Mouse (Mus musculus) induced T-regulatory cell, adult 2 months (primary cell): ENCODE results near the gene Nipal3.

Source experiments
- DNase-seq: peaks from one replicate; pipeline ENCODE4 v3.0.0-alpha.2; 2012; ENCODE audit warnings: low read depth

Nipal3 gene

DNA sequence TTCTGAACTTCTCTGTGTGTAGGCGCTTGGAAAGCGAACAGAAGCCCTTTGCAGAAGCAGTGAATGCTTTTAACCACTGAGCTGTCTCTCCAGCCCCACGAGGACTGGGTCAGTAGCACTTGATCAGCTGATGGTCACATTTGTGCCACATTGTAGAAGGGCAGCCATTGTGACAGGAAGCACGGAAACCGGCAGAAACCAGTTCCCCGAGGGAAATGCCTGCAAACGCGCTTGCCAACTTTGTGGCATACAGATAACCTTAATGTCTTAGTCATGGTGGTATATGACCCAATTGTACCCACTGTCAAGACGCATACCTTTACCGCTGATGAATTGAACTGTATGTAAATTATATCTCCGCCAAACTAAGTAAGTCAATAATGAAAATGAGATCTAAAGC is 11.0 kb upstream of the Nipal3 start:
- DNase-seq = no peak

DNA sequence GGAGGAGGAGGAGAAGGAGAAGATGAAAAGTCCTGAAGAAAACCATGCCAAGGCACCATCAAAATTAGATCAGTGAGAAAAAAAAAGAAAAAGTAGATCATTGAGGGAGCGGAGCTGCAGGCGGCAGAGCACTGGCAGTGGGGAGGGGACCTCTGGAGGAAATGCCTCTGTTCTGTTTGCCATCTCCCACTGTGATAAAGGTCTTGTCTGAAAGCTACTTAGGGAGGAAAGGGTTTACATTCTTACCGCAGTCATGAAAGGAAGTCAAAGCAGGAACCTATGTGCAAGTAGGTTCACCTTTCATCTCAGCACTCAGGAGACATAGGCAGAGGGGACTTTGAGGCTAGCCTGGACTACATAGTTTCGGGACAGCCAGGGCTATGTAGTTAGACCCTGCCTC is 6.7 kb upstream of the Nipal3 start:
- peak; percentile 22 for DNase-seq

DNA sequence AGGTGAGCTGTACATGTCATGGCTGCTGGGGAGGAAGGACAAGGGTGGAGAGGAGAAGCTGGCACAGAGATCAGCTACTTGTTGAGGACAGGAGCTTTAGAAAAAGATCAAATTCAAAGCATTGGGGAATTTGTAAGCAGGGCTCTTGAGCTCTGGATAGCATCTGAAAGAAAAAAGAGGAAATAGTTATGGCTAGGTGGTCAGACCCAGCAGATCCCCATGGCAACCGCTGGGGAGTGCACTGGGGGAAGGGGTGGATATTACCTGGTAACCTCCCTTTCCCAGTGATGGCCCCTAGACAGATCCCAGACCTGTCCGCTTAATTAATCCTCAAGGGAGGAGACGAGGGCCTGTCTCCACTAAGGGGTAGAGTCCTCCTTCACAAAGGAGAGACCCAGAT is 5.0 kb upstream of the Nipal3 start:
- DNase-seq = no peak

DNA sequence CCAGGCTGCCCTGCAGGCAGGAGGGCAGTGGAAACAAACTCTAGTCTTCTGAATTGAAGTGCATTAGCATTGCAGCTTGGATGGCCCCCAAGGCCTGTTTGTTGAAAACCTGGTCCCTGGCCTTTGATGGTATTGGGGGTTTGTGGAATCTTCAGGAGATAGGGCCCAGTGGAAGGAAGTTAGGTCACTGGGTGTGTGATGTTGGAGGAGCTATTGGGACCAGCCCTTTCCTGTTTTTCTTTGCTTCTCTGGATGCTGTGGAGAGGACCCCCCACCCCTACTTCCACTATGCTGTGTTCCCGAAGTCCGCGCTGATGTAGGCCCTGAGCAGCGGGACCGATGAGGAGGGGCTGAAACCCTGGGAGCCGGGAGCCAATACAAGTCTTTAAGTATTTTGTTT is 3.3 kb upstream of the Nipal3 start:
- no peak for DNase-seq

DNA sequence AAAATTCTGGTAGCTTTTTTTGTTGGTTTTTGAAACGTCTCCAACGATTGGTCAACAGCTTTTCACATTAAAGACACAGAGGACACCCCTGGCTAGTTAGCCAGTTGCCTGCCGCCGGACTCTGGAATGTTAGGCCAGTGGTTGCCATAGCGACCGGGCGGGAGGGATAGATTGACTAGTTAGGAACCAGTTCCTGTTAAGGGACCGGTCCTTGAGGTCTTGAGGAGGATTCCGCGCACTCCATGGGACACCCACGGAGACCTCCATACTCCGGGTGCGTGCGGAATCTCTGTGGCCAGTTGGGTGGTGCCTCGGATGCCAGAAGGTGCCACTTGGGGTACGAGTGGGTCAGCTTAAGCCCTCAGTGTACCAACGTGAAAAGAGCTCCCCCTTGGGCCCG is 972 bp upstream of the Nipal3 start:
- no peak for DNase-seq

DNA sequence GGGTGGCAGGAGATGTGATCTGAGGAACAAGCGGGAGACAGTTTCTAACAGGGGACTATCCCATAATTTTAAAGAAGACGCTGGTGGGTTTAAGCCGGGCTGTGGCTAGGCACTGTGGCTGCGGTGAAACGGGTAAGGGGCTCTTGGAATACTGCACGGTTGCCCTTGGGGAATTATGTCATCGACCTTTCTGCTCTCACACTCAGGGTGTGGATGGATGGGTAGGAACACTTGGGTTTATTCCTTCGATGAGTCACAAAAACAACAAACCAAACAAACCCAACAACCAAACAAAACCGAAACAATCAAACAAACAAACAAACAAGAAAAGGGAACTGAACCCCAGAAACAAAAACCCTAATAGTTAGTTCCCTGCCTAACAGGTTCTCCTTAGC is 556 bp upstream of the Nipal3 start:
- peak; percentile 30 for DNase-seq

DNA sequence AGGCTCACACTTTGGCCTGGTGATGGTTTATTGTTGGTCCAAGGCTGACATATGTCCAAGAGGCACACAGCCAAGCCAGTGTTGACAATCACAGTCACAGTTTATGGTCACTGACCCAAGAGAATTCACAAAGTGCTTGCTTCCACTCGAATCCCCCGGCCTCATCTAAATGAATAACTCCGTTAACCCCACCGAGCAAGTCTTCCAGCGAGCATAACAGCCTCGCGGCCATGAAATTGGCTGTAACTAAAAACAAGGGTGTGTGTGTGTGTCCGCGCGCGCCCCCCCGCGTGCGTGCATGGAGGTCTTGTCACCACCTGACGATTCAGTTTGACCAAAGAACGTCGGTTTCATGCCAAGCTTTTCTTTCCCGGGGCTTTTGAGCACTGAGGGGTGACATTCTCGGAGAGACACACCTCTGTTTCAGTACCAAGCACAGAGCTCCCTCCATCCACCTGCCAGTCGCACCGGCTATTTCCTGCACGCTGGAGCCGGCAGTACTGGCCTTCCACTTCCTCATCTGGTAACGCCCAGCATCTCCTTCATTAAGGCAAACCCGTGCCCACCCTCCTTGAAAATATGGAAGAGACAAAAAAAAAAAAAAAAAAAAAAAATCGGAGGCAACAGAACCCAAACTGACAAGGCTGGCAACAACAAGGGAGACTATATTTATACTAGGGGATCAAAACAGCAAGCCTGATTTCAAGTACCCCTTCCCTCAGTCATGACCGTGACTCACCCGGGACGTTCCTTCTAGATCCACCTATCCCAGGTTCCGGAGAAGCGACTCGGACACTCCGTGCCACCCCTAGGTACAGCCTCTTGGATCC is 932 bp downstream of the Nipal3 start:
- no peak for DNase-seq

DNA sequence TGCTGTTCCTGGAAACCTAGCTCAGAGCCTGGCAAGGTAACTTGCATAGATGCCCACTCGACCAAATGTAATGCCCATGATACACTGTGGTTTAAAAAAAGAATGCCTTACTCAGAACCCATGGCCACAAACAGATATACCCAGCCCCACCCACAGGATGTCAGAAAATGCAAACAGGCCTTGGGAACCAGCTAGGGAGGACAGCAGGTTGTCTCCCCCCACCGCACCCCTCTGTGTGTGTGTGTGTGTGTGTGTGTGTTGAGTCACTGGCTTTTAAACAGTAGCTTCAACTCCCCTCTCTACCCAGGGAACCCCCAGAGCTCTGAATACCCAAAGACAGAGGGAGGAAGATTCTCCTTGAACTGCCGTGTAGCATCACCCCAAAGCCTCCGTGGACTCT is 1.6 kb downstream of the Nipal3 start:
- DNase-seq = peak; percentile 60

DNA sequence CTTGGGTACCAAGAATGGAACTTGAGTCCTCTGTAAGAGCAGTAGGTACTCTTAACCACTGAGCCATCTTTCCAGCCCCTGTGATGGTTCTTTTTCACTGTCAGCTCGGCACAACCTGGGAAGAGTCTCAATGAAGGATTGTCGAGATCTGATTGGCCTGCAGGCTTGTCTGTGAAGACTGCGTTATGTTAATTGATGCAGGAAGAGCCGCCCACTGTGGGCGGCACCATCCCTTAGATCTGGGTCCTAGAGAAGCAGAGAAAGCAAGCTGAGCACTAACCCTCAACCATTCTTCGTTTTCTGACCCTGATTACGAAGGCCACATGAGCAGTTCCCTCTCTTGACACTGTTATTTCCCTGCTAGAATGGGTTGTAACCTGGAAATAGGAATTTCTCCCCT is 5.6 kb downstream of the Nipal3 start:
- DNase-seq = no peak

DNA sequence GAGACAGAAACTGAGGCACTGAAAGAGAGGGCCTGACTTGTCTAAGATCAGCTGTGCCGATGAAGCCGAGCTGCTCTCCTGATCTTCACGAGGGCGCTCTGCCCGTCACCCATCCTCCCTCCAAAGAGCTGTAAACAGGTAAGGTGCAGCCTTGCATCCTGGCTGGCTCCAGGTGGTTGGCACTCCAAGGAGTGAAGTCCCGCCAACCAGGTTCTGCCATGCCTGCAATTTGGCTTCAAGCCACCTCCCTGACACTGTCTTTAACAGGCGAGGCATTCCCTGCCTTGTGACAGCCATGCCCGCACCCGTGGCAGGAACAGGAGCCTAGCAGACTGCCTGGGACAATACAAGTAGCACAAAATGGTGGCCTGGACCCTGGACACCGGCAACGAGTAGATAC is 8.5 kb downstream of the Nipal3 start:
- DNase-seq = no peak

DNA sequence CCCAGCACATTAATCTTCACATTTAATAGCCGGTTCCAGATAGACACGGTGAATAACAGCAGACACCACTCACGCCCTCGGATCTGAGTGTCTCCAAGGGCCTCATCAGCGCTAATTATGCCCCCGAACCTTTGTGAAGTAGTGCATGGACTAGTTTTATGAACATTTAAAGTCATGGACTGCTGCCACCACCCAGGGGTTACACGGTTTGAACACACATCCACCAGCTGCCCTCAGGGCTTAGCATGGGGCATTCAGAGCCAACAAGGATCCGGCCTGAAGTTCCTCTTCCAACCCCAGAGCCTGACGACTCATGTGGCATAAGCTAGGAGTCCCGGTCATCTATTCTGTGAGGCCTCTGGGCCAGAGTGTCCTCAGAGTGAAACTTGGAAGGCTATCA is 9.8 kb downstream of the Nipal3 start:
- no peak for DNase-seq

DNA sequence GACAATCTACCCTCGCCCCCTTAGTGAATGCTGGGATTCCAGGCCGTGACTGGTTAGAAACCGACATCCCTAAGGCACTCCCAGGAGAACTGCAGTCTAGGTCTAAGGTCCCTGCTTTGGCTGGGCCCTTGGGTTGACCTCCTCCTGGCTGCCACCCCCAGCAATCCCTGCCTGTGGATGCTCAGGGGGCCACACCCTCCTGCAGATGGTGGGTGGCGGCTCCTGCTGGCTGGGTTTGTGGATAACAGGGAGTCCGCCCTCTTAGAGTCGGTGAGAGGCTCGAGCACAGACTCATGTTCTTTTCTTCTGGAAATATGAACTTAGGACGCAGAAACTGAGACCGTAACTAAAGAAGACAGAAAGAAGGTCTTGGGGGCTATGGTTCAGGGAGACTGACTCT is 14.5 kb downstream of the Nipal3 start:
- DNase-seq = no peak

DNA sequence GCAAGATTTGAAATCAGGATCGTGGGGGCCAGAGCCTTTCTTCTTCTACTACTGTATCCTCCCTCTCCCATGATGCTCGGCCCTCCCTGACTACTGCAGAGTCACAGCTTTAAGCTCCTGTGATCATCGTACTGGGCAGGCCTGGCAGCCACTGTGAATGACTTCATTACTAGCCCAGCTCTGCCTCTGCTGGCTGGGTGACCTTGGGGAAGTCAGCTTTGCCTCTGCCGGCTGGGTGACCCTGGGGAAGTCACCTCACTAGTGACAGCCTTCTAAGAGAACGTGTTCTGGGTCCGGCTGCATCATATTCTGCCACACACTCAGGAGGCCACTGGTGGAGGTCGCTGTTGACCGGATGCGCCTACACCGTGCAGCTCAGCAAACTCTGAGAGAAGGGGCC is 17.0 kb downstream of the Nipal3 start:
- no peak for DNase-seq

DNA sequence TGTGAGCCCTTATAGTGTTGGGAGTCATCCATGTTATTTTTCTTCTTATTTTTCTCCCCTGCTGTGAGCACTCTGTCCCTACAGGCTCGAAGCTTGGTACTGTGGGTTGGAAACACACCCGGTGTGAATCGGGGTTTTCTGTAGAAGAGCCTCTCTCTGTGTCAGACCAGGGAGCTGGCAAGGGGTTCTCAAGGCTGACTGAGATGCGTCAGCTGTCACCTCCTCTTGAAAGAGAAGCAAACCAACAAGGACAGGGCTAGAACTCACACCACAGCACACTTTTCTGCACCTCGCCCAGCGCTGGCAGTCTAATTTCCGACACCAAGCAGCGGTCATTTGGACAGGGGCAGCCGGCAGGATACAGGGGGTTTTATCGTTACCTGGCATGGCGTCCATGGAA is 31.4 kb downstream of the Nipal3 start:
- DNase-seq = no peak

DNA sequence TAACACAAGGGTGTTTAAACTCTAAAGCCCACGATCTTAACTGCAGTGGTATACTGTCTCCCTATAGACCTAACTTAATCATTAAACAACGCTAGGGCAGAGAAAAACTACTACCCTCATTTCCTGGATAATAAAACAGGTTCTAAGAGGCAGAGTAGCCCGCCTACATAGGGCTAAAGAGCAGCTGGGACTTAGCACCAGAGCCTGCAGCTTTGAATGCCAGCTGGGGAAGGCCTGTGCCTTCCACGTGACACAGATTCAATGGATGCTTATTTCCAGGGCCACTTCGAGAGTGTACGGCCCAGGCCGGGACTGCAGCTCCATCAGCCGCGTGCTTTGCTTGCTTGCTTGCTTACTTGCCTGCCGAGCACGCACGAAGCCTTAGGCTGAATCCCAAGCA is 41.3 kb downstream of the Nipal3 start:
- DNase-seq = no peak

DNA sequence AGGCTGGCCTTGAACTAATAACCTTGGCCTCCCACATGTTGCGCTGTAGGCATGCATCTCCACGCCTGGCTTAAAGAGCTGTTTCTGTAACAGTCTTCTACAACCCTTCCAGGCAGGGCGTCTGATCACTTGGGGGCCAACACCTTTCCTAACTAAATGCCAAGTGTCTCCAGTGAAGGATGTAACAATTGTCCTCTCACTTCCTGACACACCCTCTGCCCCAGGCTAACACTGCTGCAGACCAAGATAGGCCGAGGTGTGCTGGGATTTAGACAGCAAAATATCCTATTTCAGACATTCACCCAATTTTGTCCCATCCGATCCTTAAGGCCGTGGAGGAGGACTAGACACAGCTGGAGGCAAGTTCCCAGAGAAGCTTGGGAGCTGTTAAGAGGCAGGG is 41.7 kb downstream of the Nipal3 start:
- no peak for DNase-seq

DNA sequence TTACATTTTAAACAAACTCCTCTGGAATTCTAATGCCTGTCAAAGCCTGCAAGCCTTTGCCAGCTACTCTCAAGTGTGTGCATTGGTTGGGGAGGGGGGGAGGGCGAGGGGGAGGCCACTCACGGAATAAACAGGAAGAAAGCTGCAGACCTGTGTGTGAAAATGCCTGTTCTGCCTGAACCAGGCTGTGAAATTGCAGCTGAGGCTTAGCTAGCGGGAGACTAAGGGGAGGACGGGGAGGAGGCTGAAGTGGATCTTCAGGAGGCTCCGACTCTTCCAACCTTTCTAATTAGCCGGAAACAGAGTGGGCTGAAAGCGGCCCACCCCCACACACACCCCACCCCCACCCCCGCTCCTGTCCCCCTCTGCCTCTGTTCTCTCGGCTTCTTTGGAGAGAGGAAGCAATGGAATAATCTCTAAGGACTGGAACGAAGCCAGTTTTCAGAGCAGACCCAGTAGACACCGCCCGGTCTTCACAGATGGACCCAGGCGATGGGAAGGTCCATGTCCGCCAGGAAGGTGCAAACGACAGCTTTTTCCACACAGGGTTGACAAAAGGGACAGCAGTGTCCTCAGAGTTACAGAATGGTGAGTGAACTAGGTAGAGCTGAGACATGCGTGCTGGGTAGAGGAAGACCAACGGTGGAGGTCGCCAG is 43.4 kb downstream of the Nipal3 start:
- DNase-seq = no peak

DNA sequence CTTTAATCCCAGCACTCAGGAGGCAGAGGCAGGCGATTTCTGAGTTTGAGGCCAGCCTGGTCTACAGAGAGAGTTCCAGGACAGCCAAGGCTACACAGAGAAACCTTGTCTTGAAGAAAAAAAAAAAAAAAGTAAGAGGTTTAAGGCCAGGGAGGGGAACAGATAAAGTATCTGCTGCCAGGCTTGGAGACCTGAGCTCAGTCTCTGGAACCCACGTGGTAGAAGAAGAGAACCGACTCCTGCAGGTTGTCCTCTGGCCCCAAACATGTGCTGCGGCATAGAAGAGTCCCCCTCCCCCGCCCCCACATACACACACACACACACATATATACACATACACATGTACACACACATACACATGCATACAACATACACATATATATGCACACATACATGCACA is 52.4 kb downstream of the Nipal3 start:
- DNase-seq = no peak

DNA sequence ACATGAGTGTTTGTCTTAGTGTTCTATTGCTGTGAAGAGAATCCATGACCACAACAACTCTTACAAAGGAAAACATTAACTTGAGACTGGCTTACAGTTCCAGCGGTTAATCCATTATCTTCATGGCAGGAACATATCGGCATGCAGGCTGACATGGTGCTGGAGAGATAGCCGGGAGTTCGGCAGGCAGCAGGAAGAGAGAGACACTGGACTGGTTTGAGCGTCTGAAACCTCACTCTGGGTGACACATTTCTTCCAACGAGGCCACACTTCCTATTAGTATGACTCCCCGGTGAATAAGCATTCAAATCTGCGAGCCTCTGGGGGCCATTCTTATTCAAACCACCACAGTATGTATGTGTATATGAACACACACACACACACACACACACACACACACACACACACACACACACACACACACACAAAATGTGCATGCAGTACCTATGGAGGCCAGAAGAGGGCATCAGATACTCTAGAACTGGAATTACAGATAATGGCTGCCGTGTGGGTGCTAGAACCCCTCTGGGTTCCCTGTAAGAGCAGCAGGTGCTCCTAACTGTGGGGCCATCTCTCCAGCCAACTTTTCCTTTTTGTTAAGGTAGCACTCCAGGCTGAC is 54.8 kb downstream of the Nipal3 start:
- peak; percentile 84 for DNase-seq

DNA sequence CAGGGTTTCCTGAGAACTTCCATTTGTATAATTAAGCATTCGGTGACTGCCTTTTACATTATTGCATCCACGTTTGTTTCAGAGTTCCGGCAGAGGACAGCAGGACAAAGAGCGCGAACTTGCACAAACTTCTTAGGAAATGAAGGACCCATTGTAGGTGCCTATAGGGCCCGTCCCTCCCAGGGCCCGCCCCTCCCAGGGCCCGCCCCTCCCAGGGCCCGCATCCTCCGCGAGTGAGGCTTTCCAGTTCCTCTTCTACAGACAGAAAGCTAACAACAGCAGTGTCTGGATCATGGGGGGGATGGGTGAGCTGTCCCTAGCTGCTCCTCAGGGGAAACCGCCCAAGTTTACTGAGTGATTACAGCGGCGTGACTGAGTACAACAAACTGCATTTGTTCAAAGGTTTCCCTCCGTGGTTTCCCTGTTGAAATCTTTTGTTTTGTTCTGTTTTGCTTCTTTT is 55.6 kb downstream of the Nipal3 start:
- DNase-seq = peak; percentile 91

DNA sequence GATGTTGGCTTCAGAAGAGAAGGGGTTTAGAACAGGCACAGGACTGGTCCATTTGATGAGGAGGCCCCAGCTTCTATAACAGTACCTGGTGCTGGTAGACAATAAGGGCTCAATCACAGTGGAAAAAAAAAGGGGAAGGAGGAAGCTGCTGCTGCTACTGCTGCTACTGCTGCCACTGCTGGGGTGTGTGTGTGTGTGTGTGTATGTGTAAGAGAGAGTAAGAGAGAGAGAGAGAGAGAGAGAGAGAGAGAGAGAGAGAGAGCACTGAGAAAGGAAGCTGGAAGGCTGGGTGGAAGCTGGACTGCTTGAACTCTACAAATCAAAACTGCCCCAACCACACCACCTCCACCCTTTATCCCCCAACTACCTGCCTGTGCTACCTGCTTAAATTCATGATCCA is 56.9 kb downstream of the Nipal3 start:
- no peak for DNase-seq

DNA sequence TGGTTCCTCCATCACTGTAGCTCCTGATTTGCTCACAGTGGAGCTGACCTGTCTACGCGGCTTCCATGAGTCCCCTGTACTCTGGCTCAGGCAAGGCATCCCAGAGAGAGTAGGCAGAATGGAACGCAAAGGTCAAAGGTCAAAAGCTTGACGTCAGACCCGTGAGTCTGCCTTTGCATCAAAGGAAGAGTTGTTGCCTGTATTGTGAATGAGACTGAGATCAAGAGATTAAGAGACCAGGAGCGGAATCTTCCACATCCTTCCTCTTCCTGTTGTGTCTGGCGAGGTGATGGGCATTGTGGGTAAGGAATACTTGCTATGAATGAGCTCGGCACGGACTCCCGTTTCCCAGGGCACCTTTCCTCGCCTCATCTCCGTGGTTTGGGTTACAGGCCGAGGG is 58.5 kb downstream of the Nipal3 start:
- peak; percentile 86 for DNase-seq

DNA sequence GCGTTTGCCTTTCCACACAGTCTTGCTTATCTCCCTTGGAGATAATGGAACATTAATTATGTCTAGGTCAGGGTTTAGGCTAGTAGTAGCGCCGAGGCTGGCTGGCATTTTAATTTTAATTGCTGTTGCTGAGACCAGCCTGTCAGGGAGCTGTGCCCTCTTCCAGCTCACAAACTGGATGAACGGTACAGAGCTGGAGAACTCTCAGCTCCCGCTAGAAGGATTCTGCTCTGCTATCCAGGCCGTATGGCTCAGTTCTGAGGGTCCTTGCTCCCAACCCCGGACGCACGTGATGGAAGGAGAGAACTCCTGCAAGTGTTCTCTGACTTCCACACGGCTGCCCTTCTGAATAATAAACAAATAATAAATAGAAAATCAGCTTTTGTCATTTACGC is 60.4 kb downstream of the Nipal3 start:
- DNase-seq = no peak
